29 mouse cellular contexts compared by ENCODE assay signal in genomic region chr1:165866630-165867280, GRCm38 (mm10).
A peak's percentile ranks its signal among the peaks of the same experiment; 100 is the strongest.
DNase-seq lines count a peak whose midpoint lies in the region; ATAC-seq lines count a peak whose summit lies in the region.
"Had no signal": no experiment of that assay in that cellular context is flagged by ENCODE, and none has a peak within 500 bp of the region (broad histone marks: within the 10 kb centered on the region; RNA-seq: fewer than 3 reads in every experiment).

No protein-coding gene starts in this region.

- H3K4me2 ChIP-seq in lung, embryonic 15.5 days, result no peak overlapping the region
- H3K4me2 ChIP-seq in kidney, embryonic 14.5 days (replicated peaks; ENCODE audit: low read depth, low read length), result no peak overlapping the region
- H3K4me2 ChIP-seq: embryonic facial prominence, embryonic 15.5 days; hindbrain, embryonic 12.5 days; limb, embryonic 15.5 days; neural tube, embryonic 15.5 days had no signal

- H3K27ac ChIP-seq in lung, embryonic 15.5 days, result no peak overlapping the region
- no peak overlapping the region for H3K27ac ChIP-seq in limb, embryonic 10.5 days
- no peak overlapping the region for H3K27ac ChIP-seq in kidney, embryonic 14.5 days (ENCODE audit: low read depth, low read length)
- H3K27ac ChIP-seq: embryonic facial prominence, embryonic 10.5 days; embryonic facial prominence, embryonic 15.5 days; gastrocnemius, adult 2 months; hindbrain, embryonic 12.5 days; hindbrain, postnatal 0 days; layer of hippocampus, adult 2 months; limb, embryonic 15.5 days; liver, embryonic 14.5 days; macrophage; neural tube, embryonic 15.5 days had no signal

- no peak overlapping the region for H3K9ac ChIP-seq in lung, embryonic 15.5 days
- no peak overlapping the region for H3K9ac ChIP-seq in kidney, embryonic 14.5 days (ENCODE audit: low read depth, low read length)
- H3K9ac ChIP-seq: embryonic facial prominence, embryonic 15.5 days; hindbrain, embryonic 12.5 days; limb, embryonic 15.5 days; liver, embryonic 14.5 days; neural tube, embryonic 15.5 days had no signal

- ATAC-seq in lung, embryonic 15.5 days (ENCODE audit: borderline replicate concordance, extremely low read depth, low FRiP score, low TSS enrichment), result peak; percentile 39
- no peak for ATAC-seq in kidney, embryonic 14.5 days (ENCODE audit: low FRiP score, low TSS enrichment)
- ATAC-seq: forebrain, embryonic 14.5 days; hindbrain, postnatal 0 days had no signal

- H3K27me3 ChIP-seq in lung, embryonic 15.5 days, result no peaks in the 10 kb centered on the region
- no peaks in the 10 kb centered on the region for H3K27me3 ChIP-seq in limb, embryonic 10.5 days (ENCODE audit: low read depth, poor library complexity, severe bottlenecking)
- no peaks in the 10 kb centered on the region for H3K27me3 ChIP-seq in kidney, embryonic 14.5 days (ENCODE audit: control insufficient read depth, insufficient read depth, low read length)
- H3K27me3 ChIP-seq: embryonic facial prominence, embryonic 15.5 days; hindbrain, embryonic 12.5 days; limb, embryonic 15.5 days; neural tube, embryonic 15.5 days had no signal

- H3K4me1 ChIP-seq in lung, embryonic 15.5 days, result peaks cover 14% of the 10 kb centered on the region
- H3K4me1 ChIP-seq in limb, embryonic 10.5 days, result peaks cover 22% of the 10 kb centered on the region
- H3K4me1 ChIP-seq in kidney, embryonic 14.5 days (ENCODE audit: control insufficient read depth, insufficient read depth, low read length), result no peaks in the 10 kb centered on the region

- 55% methylated on average over 5 of the region's 5 CpGs for WGBS in lung, embryonic 15.5 days
- WGBS in limb, embryonic 10.5 days, result 85% methylated on average over 5 of the region's 5 CpGs
- WGBS in kidney, embryonic 14.5 days, result 78% methylated on average over 5 of the region's 5 CpGs

- DNase-seq in heart, adult 11 months, result peak; percentile 71
- no peak for DNase-seq in heart, postnatal 14 days
- no peak for DNase-seq in lung, postnatal 36 days
- peak; percentile 48 for DNase-seq in A20 (ENCODE audit: low read depth, low spot score)
- peak; percentile 27 for DNase-seq in limb, embryonic 10.5 days (ENCODE audit: low spot score)
- DNase-seq: adrenal gland, adult 2 months; adrenal gland, postnatal 36 days; B cell, adult 2 months; cerebellum, adult 18-20 months; cerebellum, postnatal 14 days; gastrocnemius, adult 2 months; gastrocnemius, postnatal 36 days; kidney, adult 11 months; kidney, postnatal 36 days; midbrain, embryonic 14.5 days; retina, postnatal 1 day; right cerebral cortex, postnatal 14 days had no signal

- no peak overlapping the region for H3K4me3 ChIP-seq in lung, embryonic 15.5 days
- no peak overlapping the region for H3K4me3 ChIP-seq in limb, embryonic 10.5 days
- H3K4me3 ChIP-seq in kidney, embryonic 14.5 days (ENCODE audit: low read length), result no peak overlapping the region
- H3K4me3 ChIP-seq: embryonic facial prominence, embryonic 10.5 days; embryonic facial prominence, embryonic 15.5 days; gastrocnemius, adult 2 months; hindbrain, embryonic 12.5 days; layer of hippocampus, adult 2 months; limb, embryonic 15.5 days; neural tube, embryonic 15.5 days had no signal

- intact Hi-C loops in heart, postnatal 14 days (cut with DNase I), result no loop called here

- H3K9me3 ChIP-seq in lung, embryonic 15.5 days, result no peaks in the 10 kb centered on the region
- no peaks in the 10 kb centered on the region for H3K9me3 ChIP-seq in limb, embryonic 10.5 days (replicated peaks)
- no peaks in the 10 kb centered on the region for H3K9me3 ChIP-seq in kidney, embryonic 14.5 days (ENCODE audit: control insufficient read depth, low read length)
- H3K9me3 ChIP-seq: embryonic facial prominence, embryonic 10.5 days; embryonic facial prominence, embryonic 15.5 days; hindbrain, embryonic 12.5 days; limb, embryonic 15.5 days; neural tube, embryonic 15.5 days had no signal

- no peaks in the 10 kb centered on the region for H3K36me3 ChIP-seq in lung, embryonic 15.5 days
- H3K36me3 ChIP-seq in limb, embryonic 10.5 days, result peaks cover 24% of the 10 kb centered on the region
- no peaks in the 10 kb centered on the region for H3K36me3 ChIP-seq in kidney, embryonic 14.5 days (ENCODE audit: control insufficient read depth, insufficient read depth, low read length)
- H3K36me3 ChIP-seq: embryonic facial prominence, embryonic 15.5 days had no signal

Comparison
In these comparisons a context has a peak if more than half of its experiments do, and no peak if none do; other contexts are left out.
1. DNase-seq: peak in heart, adult 11 months (single experiment), A20 (single experiment) and limb, embryonic 10.5 days (single experiment); none in heart, postnatal 14 days (0 of 2) and lung, postnatal 36 days (single experiment).